Mouse (Mus musculus) heart, embryonic 13.5 days (tissue): Measurements from ENCODE around the gene Calml3. TPM values are rescaled to one million over a fixed set of nuclear protein-coding genes. Genes with fewer than 3 reads are reported as not detected.
A peak's percentile ranks its signal among the peaks of the same experiment; 100 is the strongest.

Source experiments
- ATAC-seq: fragments of 200-750 bp; cut with Nextera tagmentation; 2 replicates; pipeline ENCODE4 v1.8.0; 2017; ENCODE audit warnings: moderate TSS enrichment; ENCODE audit not compliant: insufficient number of reproducible peaks, low FRiP score, low TSS enrichment; ENCODE audit errors: extremely low read depth
- H3K27ac ChIP-seq: fragments of 300-500 bp; sonication (generic); replicated peaks from 2 replicates; pipeline ENCODE4 v1.5.1; 2015; ENCODE audit warnings: moderate library complexity, mild to moderate bottlenecking, inconsistent platforms
- H3K27me3 ChIP-seq: fragments of 300-500 bp; sonication (generic); replicated peaks from 2 replicates; pipeline ENCODE4 v1.6.1; 2015; ENCODE audit warnings: mild to moderate bottlenecking, inconsistent platforms
- H3K36me3 ChIP-seq: fragments of 300-500 bp; sonication (generic); 2 replicates; pipeline ENCODE4 v1.6.1; 2015; ENCODE audit warnings: mild to moderate bottlenecking, inconsistent platforms
- H3K4me1 ChIP-seq: fragments of 300-500 bp; sonication (generic); 2 replicates; pipeline ENCODE4 v1.6.1; 2015; ENCODE audit warnings: inconsistent platforms
- H3K4me2 ChIP-seq: fragments of 300-500 bp; sonication (generic); 2 replicates; pipeline ENCODE4 v1.6.1; 2015; ENCODE audit warnings: inconsistent platforms, mild to moderate bottlenecking, moderate library complexity
- H3K4me3 ChIP-seq: fragments of 300-500 bp; sonication (generic); 2 replicates; pipeline ENCODE4 v1.5.1; 2015; ENCODE audit warnings: moderate library complexity, mild to moderate bottlenecking, inconsistent platforms
- H3K9ac ChIP-seq: fragments of 300-500 bp; sonication (generic); 2 replicates; pipeline ENCODE4 v1.6.1; 2015; ENCODE audit warnings: inconsistent platforms, mild to moderate bottlenecking, moderate library complexity
- H3K9me3 ChIP-seq: fragments of 300-500 bp; sonication (generic); 2 replicates; pipeline ENCODE4 v1.6.1; 2016; ENCODE audit warnings: inconsistent platforms
- WGBS: fragments of 180-500 bp; shearing (Covaris S2); methylation state at CpG from one replicate; pipeline ENCODE4 v1.1.7; 2015; ENCODE audit warnings: mixed read lengths; 5-methylcytosine and 5-hydroxymethylcytosine counted together
- polyA plus RNA-seq: library from polyadenylated mRNA; unstranded; fragments of >200 nt; fragmentation: Nextera tagmentation; extraction: Ambion mirVana; gene quantifications from 2 replicates; pipeline ENCODE4 v1.2.1, GENCODE M21; 2015

The Calml3 gene
- polyA plus RNA-seq, 1 experiment from 2014 or later = not detected

DNA sequence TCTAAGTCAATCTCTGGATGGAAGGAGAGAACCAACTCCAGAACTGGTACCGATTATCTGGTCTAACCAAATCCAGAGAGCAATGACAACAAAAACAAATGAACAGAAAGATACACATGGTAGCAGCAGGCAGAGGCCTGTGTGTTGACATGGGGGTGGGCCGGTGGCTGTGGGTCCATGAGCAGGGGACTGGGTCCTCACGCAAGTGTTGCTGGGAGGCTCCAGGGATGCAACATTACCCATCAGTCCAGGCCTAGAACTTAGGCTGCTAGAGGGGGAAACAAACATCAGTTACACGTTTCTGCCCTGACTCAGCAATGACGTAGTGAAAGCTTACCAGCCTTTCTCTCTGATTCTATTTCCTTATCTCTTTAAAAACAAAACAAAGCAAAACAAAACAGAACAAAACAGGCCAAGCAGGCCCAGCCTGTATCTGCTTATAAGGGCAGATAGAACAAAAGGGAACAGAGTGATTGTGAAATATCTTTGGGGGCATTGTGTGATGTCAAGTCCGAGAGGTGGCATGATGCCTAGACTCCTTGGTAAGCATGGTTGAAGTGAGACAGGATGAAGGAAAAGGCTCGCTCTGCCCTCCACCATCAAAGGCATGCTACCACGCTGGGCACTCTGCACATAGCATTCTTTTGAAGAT, 24.4 kb downstream of the Calml3 start:
- Histone ChIP-seq H3K4me1 (peaks cover 6% of the 10 kb centered on the region; the same call in 1 of the 2 replicates), H3K4me2 (no peak overlapping the region), H3K36me3 (no peaks in the 10 kb centered on the region), H3K9me3 (no peaks in the 10 kb centered on the region), H3K4me3 (no peak overlapping the region), H3K27ac (no peak overlapping the region), H3K9ac (no peak overlapping the region), H3K27me3 (no peaks in the 10 kb centered on the region)
- no peak for ATAC-seq
- 57% methylated on average over 8 of the region's 8 CpGs for WGBS

DNA sequence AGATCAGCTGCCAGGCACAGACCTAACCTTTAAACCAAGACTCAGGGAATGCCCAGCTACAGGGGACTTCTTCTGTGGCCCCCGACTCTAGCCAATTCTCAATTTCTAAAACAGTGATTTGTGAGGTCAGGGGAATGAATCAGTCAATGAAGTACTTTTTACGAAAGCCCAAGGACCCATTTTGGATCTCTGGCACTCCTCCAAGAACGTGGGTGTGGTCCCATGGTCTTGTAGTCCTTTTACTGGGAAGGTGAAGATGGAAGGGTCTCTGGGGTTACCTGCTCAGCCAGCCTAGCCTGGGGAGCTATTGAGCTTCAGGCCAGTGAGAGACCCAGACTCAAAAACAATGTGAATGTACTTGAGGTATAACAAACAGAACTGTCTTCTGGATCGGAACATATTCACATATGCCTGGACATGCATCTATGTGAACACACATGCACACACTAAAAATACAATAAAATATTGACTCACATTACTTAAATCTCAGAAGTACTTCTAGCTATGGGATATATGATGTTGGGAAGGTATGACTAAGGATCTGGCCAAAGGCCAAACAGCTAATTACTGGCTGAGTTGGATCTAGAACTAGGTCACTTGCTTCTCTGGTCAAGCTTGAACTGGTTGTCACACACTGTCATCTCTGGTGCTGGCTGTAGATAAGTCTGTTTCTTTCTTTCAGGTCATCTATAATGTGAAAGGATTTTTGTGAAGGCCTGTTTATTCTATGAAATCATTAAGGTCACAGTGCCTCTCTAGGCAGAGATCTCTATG, 25.3 kb downstream of the Calml3 start:
- Histone ChIP-seq H3K27me3 (no peaks in the 10 kb centered on the region), H3K27ac (no peak overlapping the region), H3K4me3 (no peak overlapping the region), H3K4me1 (peaks cover 6% of the 10 kb centered on the region; the same call in 1 of the 2 replicates), H3K9me3 (no peaks in the 10 kb centered on the region), H3K4me2 (no peak overlapping the region), H3K9ac (no peak overlapping the region), H3K36me3 (no peaks in the 10 kb centered on the region)
- WGBS = 78% methylated on average over 4 of the region's 4 CpGs
- ATAC-seq = no peak

DNA sequence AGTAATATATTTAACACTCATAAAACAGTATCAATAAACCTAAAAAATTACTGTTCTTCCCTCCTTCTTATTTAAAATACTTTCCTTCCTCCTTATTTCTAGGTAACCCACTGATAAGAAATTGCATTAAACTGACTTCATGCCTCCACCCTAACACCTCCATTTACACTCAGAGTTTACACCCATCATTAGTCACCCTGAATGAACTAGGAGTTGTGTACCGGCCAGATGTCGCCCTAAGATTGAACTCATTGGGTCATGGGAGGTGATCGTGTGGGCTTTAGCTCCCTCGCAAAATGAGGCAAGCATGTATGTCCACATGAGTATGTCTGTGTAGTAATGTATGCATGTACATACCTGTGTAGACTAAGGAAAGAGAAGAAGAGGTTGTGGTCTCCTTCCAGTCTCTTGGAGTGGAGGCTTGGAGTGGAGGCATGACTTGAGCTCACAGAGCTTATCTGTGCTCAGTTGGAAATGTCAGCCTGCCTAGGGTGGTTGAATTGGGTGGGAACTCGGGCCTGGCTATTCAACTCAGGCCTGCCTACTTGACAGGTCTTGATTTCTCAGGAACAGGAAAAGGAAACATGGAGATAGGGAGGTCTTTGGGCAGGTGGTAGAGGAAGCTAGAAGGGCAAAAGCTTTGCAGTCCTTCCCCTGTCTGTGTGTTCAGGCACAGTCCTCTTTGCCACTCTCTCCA, 26.8 kb downstream of the Calml3 start:
- Histone ChIP-seq H3K4me2 (no peak overlapping the region), H3K4me1 (peaks cover 2% of the 10 kb centered on the region; the same call in 1 of the 2 replicates), H3K9ac (no peak overlapping the region), H3K36me3 (no peaks in the 10 kb centered on the region), H3K27me3 (no peaks in the 10 kb centered on the region), H3K9me3 (no peaks in the 10 kb centered on the region), H3K27ac (no peak overlapping the region), H3K4me3 (no peak overlapping the region)
- no peak for ATAC-seq
- WGBS = 74% methylated on average over 5 of the region's 5 CpGs

DNA sequence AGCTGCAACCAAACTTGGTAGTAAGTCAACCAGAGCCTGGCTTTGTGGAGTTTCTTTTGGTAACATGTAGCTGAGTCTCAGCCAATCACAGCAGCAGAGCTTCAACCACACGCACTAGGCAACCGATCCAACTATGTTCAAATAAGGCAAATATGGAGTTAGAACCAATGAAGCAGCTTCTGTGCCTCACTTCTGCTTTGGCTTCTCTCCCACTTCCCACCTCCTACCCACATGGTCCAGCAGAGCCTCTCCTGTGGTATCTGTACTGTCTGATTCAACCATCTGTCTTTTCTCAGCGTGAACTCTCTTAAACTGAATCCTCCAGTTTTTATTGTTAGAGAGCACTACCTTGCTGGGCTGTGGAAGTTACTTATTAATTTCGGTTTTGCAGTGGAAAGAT, 27.7 kb downstream of the Calml3 start:
- Histone ChIP-seq H3K27ac (no peak overlapping the region), H3K27me3 (no peaks in the 10 kb centered on the region), H3K9me3 (no peaks in the 10 kb centered on the region), H3K9ac (no peak overlapping the region), H3K36me3 (no peaks in the 10 kb centered on the region), H3K4me3 (no peak overlapping the region), H3K4me2 (no peak overlapping the region), H3K4me1 (no peaks in the 10 kb centered on the region)
- 77% methylated on average over 4 of the region's 4 CpGs for WGBS
- ATAC-seq = no peak

- no peak for ATAC-seq
These were observed 29.1 kb downstream of the Calml3 start for GRCm38 (mm10) chr13:3774991-3775390.

GRCm38 (mm10) chr13:3774280-3774679, 29.8 kb downstream of the Calml3 start:
- Histone ChIP-seq H3K9ac (no peak overlapping the region), H3K4me1 (peaks cover 13% of the 10 kb centered on the region), H3K4me2 (no peak overlapping the region), H3K4me3 (no peak overlapping the region), H3K36me3 (no peaks in the 10 kb centered on the region), H3K27ac (no peak overlapping the region), H3K9me3 (no peaks in the 10 kb centered on the region), H3K27me3 (no peaks in the 10 kb centered on the region)
- no peak for ATAC-seq
- WGBS = 74% methylated on average over 3 of the region's 3 CpGs

More at GRCm38 (mm10) chr13:3774991-3775390, 29.1 kb downstream of the Calml3 start:
- H3K4me2 ChIP-seq = no peak overlapping the region
- no peak overlapping the region for H3K9ac ChIP-seq
- H3K9me3 ChIP-seq = no peaks in the 10 kb centered on the region
- no peaks in the 10 kb centered on the region for H3K27me3 ChIP-seq
- H3K27ac ChIP-seq = no peak overlapping the region
- H3K4me3 ChIP-seq = no peak overlapping the region
- 64% methylated on average over 4 of the region's 4 CpGs for WGBS
- H3K4me1 ChIP-seq = peaks cover 10% of the 10 kb centered on the region
- no peaks in the 10 kb centered on the region for H3K36me3 ChIP-seq

DNA sequence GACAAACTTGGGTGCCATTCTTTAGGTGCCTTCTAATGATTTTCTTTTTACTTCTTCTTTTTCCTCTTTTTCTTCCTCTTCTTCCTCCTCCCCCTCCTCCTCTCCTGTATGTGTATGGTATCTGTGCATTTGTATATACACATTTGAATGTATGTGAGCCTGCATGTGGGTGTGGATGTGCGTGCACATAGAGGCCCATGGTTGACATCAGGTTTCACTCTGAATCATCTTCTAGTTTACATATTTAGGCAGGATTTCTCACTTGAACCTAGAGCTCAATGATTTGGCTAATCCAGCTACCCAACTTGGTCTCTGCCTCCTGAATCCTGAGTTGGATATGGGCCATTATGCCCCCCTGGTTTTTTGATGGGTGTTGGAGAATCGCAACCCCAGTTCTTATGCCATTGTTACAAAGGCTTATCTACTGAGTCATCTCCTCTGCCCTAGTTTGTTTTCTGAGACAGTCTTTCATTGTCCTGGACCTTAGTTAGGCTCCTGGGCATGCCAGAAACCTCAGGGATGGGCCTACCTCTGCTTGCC, 30.9 kb downstream of the Calml3 start:
- peaks cover 13% of the 10 kb centered on the region for H3K4me1 ChIP-seq
- H3K27ac ChIP-seq = no peak overlapping the region
- no peaks in the 10 kb centered on the region for H3K9me3 ChIP-seq
- no peak overlapping the region for H3K4me3 ChIP-seq
- no peak overlapping the region for H3K4me2 ChIP-seq
- no peak for ATAC-seq
- H3K9ac ChIP-seq = no peak overlapping the region
- 89% methylated on average over 2 of the region's 2 CpGs for WGBS
- H3K36me3 ChIP-seq = no peaks in the 10 kb centered on the region
- H3K27me3 ChIP-seq = no peaks in the 10 kb centered on the region

GRCm38 (mm10) chr13:3771221-3771620, 32.9 kb downstream of the Calml3 start:
- Histone ChIP-seq H3K4me3 (no peak overlapping the region), H3K9ac (no peak overlapping the region), H3K36me3 (no peaks in the 10 kb centered on the region), H3K9me3 (no peaks in the 10 kb centered on the region), H3K27me3 (no peaks in the 10 kb centered on the region), H3K4me1 (peaks cover 13% of the 10 kb centered on the region), H3K27ac (no peak overlapping the region), H3K4me2 (no peak overlapping the region)
- no peak for ATAC-seq
- 88% methylated on average over 5 of the region's 5 CpGs for WGBS

DNA sequence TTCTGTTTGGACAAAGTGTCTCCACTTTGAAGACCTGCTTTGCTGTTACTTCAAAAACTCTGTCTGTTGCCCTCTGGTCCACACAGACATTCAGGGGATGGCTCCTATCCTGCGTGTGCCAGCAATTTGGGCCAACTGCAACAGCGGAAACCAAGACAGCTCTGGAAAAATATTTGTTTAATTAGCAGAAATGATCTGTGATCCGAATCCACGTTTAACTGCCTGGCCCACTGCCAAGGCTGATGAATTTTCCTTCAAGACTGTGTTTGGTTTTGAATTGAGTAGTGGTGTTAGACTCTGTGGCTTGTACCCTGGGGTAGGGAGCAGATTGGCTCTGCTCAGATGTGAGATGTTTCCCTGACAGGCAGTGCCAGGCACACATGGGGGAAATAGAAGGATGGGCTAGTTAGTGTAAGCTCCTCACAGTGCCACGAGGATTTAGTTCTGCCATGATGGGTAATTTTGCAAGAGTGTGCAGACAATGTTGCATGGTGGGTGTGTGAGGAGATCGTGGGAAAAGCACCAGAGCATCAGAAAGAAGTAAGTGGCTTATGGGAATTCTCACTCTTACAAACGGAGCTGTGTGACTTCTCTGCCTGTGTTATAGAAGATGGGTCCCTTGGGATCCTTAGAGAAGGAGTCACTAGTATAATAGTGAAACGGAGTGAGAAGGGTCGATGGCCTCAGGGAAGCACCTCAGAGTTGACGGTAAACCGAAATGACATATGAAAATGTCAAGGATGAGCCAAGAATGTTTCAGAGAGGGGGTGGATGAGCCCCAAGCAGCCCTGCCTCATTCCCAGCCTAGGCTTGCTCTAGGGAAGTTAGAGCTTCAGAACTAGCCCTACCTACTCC, 33.7 kb downstream of the Calml3 start:
- H3K4me1 ChIP-seq = peaks cover 13% of the 10 kb centered on the region
- H3K36me3 ChIP-seq = no peaks in the 10 kb centered on the region
- WGBS = 62% methylated on average over 11 of the region's 11 CpGs
- H3K4me2 ChIP-seq = no peak overlapping the region
- no peak overlapping the region for H3K4me3 ChIP-seq
- H3K9me3 ChIP-seq = no peaks in the 10 kb centered on the region
- H3K9ac ChIP-seq = no peak overlapping the region
- H3K27me3 ChIP-seq = no peaks in the 10 kb centered on the region
- peak overlapping the region; percentile 50 for H3K27ac ChIP-seq
- no peak for ATAC-seq

DNA sequence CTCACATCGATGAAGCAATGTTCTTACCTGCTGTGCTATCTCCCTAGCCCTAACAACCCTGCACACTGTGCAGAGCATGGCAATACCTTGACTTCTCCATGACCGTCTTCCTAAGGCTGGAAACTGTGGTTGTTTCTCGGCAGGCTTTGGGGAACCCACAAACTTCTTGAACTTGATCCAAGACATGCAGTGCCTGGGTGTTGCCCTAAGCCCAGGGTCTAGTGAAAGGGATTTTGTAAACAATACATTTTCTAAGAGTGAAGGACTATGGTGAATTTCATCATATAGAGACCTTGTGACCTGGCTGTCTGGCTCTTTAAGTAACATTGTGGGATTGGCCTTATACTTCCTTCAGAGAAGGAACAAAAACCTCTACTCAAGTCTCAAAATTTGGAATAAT, 34.6 kb downstream of the Calml3 start:
- WGBS = 79% methylated on average over 3 of the region's 3 CpGs
- Histone ChIP-seq H3K4me1 (peaks cover 13% of the 10 kb centered on the region), H3K4me3 (no peak overlapping the region), H3K9ac (no peak overlapping the region), H3K4me2 (no peak overlapping the region), H3K9me3 (no peaks in the 10 kb centered on the region), H3K27me3 (no peaks in the 10 kb centered on the region), H3K27ac (peak overlapping the region; percentile 50), H3K36me3 (no peaks in the 10 kb centered on the region)
- ATAC-seq = no peak

- Histone ChIP-seq H3K4me1 (peaks cover 13% of the 10 kb centered on the region), H3K27me3 (no peaks in the 10 kb centered on the region), H3K4me2 (no peak overlapping the region), H3K27ac (no peak overlapping the region), H3K36me3 (no peaks in the 10 kb centered on the region), H3K9ac (no peak overlapping the region), H3K4me3 (no peak overlapping the region), H3K9me3 (no peaks in the 10 kb centered on the region)
- WGBS = 66% methylated on average over 3 of the region's 3 CpGs
- no peak for ATAC-seq
These were observed 35.5 kb downstream of the Calml3 start for GRCm38 (mm10) chr13:3768621-3769020.
